Mouse (Mus musculus) heart, embryonic 16.5 days (tissue): ENCODE measurements at regions not wholly inside any gene's neighbourhood (a gene's known extent, or its start where the extent isn't known, plus 50 kb on each side); places are given as distances from the start of the nearest gene placed in this dataset.

Source experiments
- ATAC-seq: fragments of 200-750 bp; cut with Nextera tagmentation; replicated peaks from 2 replicates; pipeline ENCODE4 v1.8.0; 2017; ENCODE audit warnings: moderate number of reproducible peaks; ENCODE audit not compliant: insufficient read depth, low FRiP score; ENCODE audit errors: extremely low read depth
- H3K27ac ChIP-seq: fragments of 300-500 bp; sonication (generic); 2 replicates; pipeline ENCODE4 v1.5.1; 2014; ENCODE audit warnings: mild to moderate bottlenecking, low read length, control low read depth, moderate library complexity
- H3K27me3 ChIP-seq: fragments of 300-500 bp; sonication (generic); 2 replicates; pipeline ENCODE4 v1.6.1; 2014; ENCODE audit warnings: low read length, mixed read lengths; ENCODE audit not compliant: control insufficient read depth, insufficient read depth
- H3K36me3 ChIP-seq: fragments of 300-500 bp; sonication (generic); 2 replicates; pipeline ENCODE4 v1.6.1; 2014; ENCODE audit not compliant: control insufficient read depth, insufficient read depth
- H3K4me1 ChIP-seq: fragments of 300-500 bp; sonication (generic); 2 replicates; pipeline ENCODE4 v1.6.1; 2014; ENCODE audit warnings: low read length, mixed read lengths; ENCODE audit not compliant: control insufficient read depth, insufficient read depth
- H3K4me2 ChIP-seq: fragments of 300-500 bp; sonication (generic); 2 replicates; pipeline ENCODE4 v1.6.1; 2014; ENCODE audit warnings: low read depth, mild to moderate bottlenecking, control low read depth, low read length
- H3K4me3 ChIP-seq: fragments of 300-500 bp; sonication (generic); 2 replicates; pipeline ENCODE4 v1.5.1; 2014; ENCODE audit warnings: mild to moderate bottlenecking, control low read depth, low read length
- H3K9ac ChIP-seq: fragments of 300-500 bp; sonication (generic); 2 replicates; pipeline ENCODE4 v1.6.1; 2014; ENCODE audit warnings: low read length, control low read depth
- H3K9me3 ChIP-seq: fragments of 300-500 bp; sonication (generic); replicated peaks from 2 replicates; pipeline ENCODE4 v1.6.1; 2016; ENCODE audit warnings: low read length; ENCODE audit not compliant: control insufficient read depth
- WGBS: fragments of 180-500 bp; shearing (Covaris S2); extraction: QIAGEN DNeasy Blood & Tissue Kit; methylation state at CpG from one replicate; pipeline ENCODE4 v1.1.7; 2014; 5-methylcytosine and 5-hydroxymethylcytosine counted together

GRCm38 (mm10) chr5:126104883-126105282 is 573.3 kb downstream of the Tmem132b start:
- Histone ChIP-seq H3K9ac (no peak overlapping the region), H3K4me1 (no peaks in the 10 kb centered on the region), H3K9me3 (no peaks in the 10 kb centered on the region), H3K4me3 (no peak overlapping the region), H3K36me3 (no peaks in the 10 kb centered on the region), H3K27ac (no peak overlapping the region), H3K4me2 (no peak overlapping the region), H3K27me3 (no peaks in the 10 kb centered on the region)
- no peak for ATAC-seq
- WGBS = 74% methylated on average over 1 of the region's 1 CpGs

DNA sequence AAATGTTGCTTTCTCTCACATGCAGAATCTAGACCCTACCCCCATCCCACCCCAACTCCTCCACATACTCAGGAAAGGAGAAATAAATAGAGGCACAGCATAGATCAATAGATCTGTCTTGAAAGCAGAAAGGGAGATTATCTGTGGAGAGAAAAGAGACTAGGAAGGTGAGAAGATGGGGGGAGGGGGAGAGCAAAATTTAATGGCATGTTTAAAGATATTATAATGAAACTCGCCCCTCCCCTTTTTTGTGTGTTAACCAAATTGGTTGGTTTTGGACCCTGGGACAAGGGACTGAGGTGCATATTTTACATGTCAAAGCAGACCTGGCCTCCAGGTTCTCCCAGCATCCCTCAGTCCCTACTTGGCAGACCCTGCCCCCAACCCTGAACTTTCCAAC is 573.9 kb downstream of the Tmem132b start:
- Histone ChIP-seq H3K9me3 (no peaks in the 10 kb centered on the region), H3K36me3 (no peaks in the 10 kb centered on the region), H3K9ac (no peak overlapping the region), H3K4me2 (no peak overlapping the region), H3K4me3 (no peak overlapping the region), H3K27ac (no peak overlapping the region), H3K4me1 (no peaks in the 10 kb centered on the region), H3K27me3 (no peaks in the 10 kb centered on the region)
- no peak for ATAC-seq
- WGBS = 73% methylated on average over 1 of the region's 1 CpGs

DNA sequence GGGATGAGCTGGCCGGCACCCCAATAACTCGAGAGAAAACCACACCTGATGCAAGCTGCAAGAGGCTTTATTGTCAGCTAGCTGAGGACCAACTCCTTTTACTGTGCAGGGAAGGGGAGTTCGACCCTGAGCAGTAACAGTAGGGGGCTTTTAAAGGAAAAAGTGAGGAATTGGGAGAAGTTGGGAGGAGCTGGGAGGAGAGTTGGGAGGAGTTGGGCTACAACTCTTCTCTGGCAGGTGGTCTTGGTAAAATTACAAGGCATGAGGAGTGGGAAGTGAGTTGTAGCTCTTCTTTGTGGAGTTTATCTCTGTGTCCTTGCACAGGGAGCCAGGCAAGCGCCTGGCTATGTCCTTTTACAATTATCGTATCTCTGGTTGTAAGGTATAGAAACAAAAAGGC is 575.4 kb downstream of the Tmem132b start:
- H3K9me3 ChIP-seq = no peaks in the 10 kb centered on the region
- 71% methylated on average over 5 of the region's 5 CpGs for WGBS
- no peak for ATAC-seq
- H3K27me3 ChIP-seq = no peaks in the 10 kb centered on the region
- no peaks in the 10 kb centered on the region for H3K4me1 ChIP-seq
- no peak overlapping the region for H3K27ac ChIP-seq
- no peak overlapping the region for H3K4me2 ChIP-seq
- H3K36me3 ChIP-seq = no peaks in the 10 kb centered on the region
- H3K9ac ChIP-seq = no peak overlapping the region
- H3K4me3 ChIP-seq = no peak overlapping the region

DNA sequence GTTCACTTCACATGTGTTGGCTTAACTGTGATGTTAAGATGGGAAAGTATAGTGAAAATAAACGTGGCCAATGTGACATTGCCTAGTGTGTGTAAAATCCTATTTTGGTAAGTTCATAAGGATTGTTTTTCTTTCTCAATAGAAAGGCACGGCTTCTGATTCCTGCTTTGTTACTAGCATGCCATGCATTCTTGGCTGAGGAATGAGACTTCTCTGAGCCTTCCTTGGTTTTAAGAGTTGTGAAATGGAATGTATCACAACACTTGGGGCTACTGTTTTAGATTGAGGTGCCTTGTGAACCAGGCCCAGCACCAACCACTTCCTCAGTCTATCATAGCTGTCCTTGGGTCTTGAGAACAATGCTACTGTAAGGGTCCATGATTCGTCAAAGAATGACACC is 577.3 kb downstream of the Tmem132b start:
- WGBS = 49% methylated on average over 3 of the region's 3 CpGs
- ATAC-seq = no peak
- H3K27ac ChIP-seq = no peak overlapping the region
- H3K4me3 ChIP-seq = no peak overlapping the region
- no peaks in the 10 kb centered on the region for H3K9me3 ChIP-seq
- no peak overlapping the region for H3K4me2 ChIP-seq
- H3K4me1 ChIP-seq = no peaks in the 10 kb centered on the region
- no peaks in the 10 kb centered on the region for H3K27me3 ChIP-seq
- no peaks in the 10 kb centered on the region for H3K36me3 ChIP-seq
- no peak overlapping the region for H3K9ac ChIP-seq

DNA sequence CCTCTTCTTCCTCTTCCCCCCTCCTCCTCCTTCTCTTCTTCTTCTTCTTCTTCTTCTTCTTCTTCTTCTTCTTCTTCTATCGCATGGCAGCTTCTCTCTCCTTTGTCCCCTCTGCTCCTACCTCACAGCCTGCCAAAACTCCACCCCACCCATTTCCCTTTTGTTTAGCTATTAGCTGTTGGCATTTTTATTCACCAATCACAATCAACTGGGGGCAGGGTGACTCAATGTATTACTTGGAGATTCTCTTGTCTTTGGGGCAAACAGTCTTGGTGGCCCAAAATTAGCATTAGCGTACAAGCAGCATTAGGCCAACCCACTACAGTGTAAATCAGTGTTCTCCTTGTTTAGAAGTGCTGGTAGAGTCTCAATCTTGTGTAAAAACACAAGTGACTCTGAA is 585.7 kb downstream of the Tmem132b start:
- Histone ChIP-seq H3K4me2 (no peak overlapping the region), H3K27me3 (no peaks in the 10 kb centered on the region), H3K9ac (no peak overlapping the region), H3K4me1 (no peaks in the 10 kb centered on the region), H3K4me3 (no peak overlapping the region), H3K9me3 (no peaks in the 10 kb centered on the region), H3K27ac (no peak overlapping the region), H3K36me3 (no peaks in the 10 kb centered on the region)
- 80% methylated on average over 2 of the region's 2 CpGs for WGBS
- ATAC-seq = no peak

- Histone ChIP-seq H3K4me1 (no peaks in the 10 kb centered on the region), H3K4me2 (no peak overlapping the region), H3K27ac (no peak overlapping the region), H3K4me3 (no peak overlapping the region), H3K36me3 (no peaks in the 10 kb centered on the region), H3K9me3 (no peaks in the 10 kb centered on the region), H3K9ac (no peak overlapping the region), H3K27me3 (no peaks in the 10 kb centered on the region)
- WGBS = 35% methylated on average over 5 of the region's 5 CpGs
- no peak for ATAC-seq
Observed at GRCm38 (mm10) chr5:126117906-126118521, 586.4 kb downstream of the Tmem132b start.

- 71% methylated on average over 3 of the region's 3 CpGs for WGBS
- no peaks in the 10 kb centered on the region for H3K27me3 ChIP-seq
- no peaks in the 10 kb centered on the region for H3K4me1 ChIP-seq
- no peak for ATAC-seq
- H3K4me3 ChIP-seq = no peak overlapping the region
- H3K27ac ChIP-seq = no peak overlapping the region
- H3K9ac ChIP-seq = no peak overlapping the region
- no peaks in the 10 kb centered on the region for H3K9me3 ChIP-seq
- no peak overlapping the region for H3K4me2 ChIP-seq
- H3K36me3 ChIP-seq = no peaks in the 10 kb centered on the region
Observed at GRCm38 (mm10) chr5:126118731-126119130, 587.2 kb downstream of the Tmem132b start.

DNA sequence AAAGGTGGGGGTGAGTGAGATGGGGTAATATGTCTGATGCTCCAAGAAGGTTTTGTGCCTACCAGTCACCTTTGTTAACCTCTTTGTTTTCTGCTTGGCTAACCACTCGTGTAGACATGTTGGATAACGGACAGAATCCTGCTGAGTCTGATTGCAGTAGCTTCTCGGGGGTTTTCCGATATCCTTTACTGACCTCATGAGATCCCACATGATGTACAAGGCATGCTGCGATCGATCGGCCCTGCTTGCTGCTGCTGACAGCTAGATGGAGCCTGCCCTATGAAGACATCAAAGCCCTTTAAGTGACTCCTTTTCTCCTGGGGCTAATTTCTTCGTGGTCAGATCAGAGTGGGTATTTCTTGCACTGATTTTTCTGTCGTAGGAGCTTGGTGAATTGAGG is 591.6 kb downstream of the Tmem132b start:
- Histone ChIP-seq H3K4me1 (no peaks in the 10 kb centered on the region), H3K4me3 (no peak overlapping the region), H3K9ac (no peak overlapping the region), H3K27me3 (no peaks in the 10 kb centered on the region), H3K4me2 (no peak overlapping the region), H3K9me3 (no peaks in the 10 kb centered on the region), H3K36me3 (no peaks in the 10 kb centered on the region), H3K27ac (no peak overlapping the region)
- no peak for ATAC-seq
- WGBS = 67% methylated on average over 9 of the region's 9 CpGs

DNA sequence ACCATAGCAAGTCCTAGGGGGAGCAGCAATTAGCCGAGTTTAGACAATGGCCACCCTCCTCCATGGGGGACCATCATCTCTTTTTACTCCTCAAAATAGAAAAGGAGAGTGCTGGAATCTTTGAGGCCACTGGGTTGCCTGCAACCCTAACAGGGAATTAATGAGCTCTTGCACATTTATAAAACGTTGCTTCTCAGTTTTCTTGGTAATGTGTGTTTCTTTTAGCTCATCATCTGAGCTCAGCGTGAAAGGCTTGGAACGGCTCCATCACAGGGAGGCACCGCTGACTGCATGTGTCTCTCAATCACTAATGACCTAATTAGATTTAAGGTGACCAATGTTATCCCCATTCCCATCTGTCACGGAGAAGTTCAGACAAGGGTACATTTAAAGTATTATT is 595.9 kb downstream of the Tmem132b start:
- no peak overlapping the region for H3K27ac ChIP-seq
- no peaks in the 10 kb centered on the region for H3K9me3 ChIP-seq
- 66% methylated on average over 6 of the region's 6 CpGs for WGBS
- no peak overlapping the region for H3K9ac ChIP-seq
- H3K4me2 ChIP-seq = no peak overlapping the region
- no peaks in the 10 kb centered on the region for H3K4me1 ChIP-seq
- no peak overlapping the region for H3K4me3 ChIP-seq
- no peaks in the 10 kb centered on the region for H3K36me3 ChIP-seq
- ATAC-seq = no peak
- H3K27me3 ChIP-seq = no peaks in the 10 kb centered on the region
